8 mouse cellular contexts compared by ENCODE assay signal in genomic region chr3:94837959-94838496, GRCm38 (mm10). TPM values are rescaled to one million over a fixed set of nuclear protein-coding genes. Genes with fewer than 3 reads are reported as not detected.
DNase-seq lines count a peak whose midpoint lies in the region; ATAC-seq and TF ChIP-seq lines count a peak whose summit lies in the region.

No protein-coding gene starts in this region.

- peaks cover 10% of the 10 kb centered on the region for H3K36me3 ChIP-seq in G1E (replicated peaks)
- no peaks in the 10 kb centered on the region for H3K36me3 ChIP-seq in forebrain, postnatal 0 days (ENCODE audit: insufficient read depth)
- H3K36me3 ChIP-seq in lung, embryonic 14.5 days (ENCODE audit: insufficient read depth), result no peaks in the 10 kb centered on the region

- H3K4me2 ChIP-seq in forebrain, postnatal 0 days (ENCODE audit: low read depth), result peak overlapping the region; percentile 80
- H3K4me2 ChIP-seq in lung, embryonic 14.5 days, result peak overlapping the region; percentile 73

- H3K27me3 ChIP-seq in G1E (ENCODE audit: insufficient read depth, low read length), result no peaks in the 10 kb centered on the region; the same call in 1 of the 2 replicates
- no peaks in the 10 kb centered on the region for H3K27me3 ChIP-seq in forebrain, postnatal 0 days (ENCODE audit: insufficient read depth, low read length)
- H3K27me3 ChIP-seq in lung, embryonic 14.5 days (ENCODE audit: insufficient read depth, low read length), result no peaks in the 10 kb centered on the region

- no peak for ATAC-seq in G1E (ENCODE audit: extremely low read depth, insufficient number of reproducible peaks, low FRiP score, poor library complexity, severe bottlenecking)
- ATAC-seq in forebrain, postnatal 0 days, result peak; percentile 77
- peak; percentile 79 for ATAC-seq in lung, embryonic 14.5 days (ENCODE audit: insufficient read depth)
- peak; percentile 32; the same call in 1 of the 2 replicates for ATAC-seq in neutrophil, adult 5-6 weeks (ENCODE audit: extremely low read depth, insufficient number of reproducible peaks, low FRiP score, poor library complexity, severe bottlenecking)

- 7% methylated on average over 24 of the region's 62 CpGs for WGBS in forebrain, postnatal 0 days
- WGBS in lung, embryonic 14.5 days, result under 1% methylated on average over 28 of the region's 62 CpGs

- H3K9me3 ChIP-seq in G1E (replicated peaks), result no peaks in the 10 kb centered on the region
- 0 out of 2 replicates have a peak, but pooled peaks cover 3% of the 10 kb centered on the region for H3K9me3 ChIP-seq in forebrain, postnatal 0 days (ENCODE audit: low read length)
- no peaks in the 10 kb centered on the region for H3K9me3 ChIP-seq in lung, embryonic 14.5 days (ENCODE audit: low read depth, low read length)

- no peak for TF ChIP-seq CTCF in G1E (IDR thresholded peaks at IDR 0.05; ENCODE audit: low read depth, low read length)
- no peak for TF ChIP-seq CTCF in forebrain, postnatal 0 days (IDR thresholded peaks at IDR 0.05; ENCODE audit: low read depth)
- no peak for TF ChIP-seq CTCF in lung, embryonic 14.5 days (IDR thresholded peaks at IDR 0.05; ENCODE audit: low read depth)

- peak overlapping the region; percentile 100 for H3K27ac ChIP-seq in forebrain, postnatal 0 days (ENCODE audit: low read depth, low read length)
- peak overlapping the region; percentile 99 for H3K27ac ChIP-seq in lung, embryonic 14.5 days (ENCODE audit: low read depth)

- peak; percentile 81 for DNase-seq in G1E (ENCODE audit: low spot score)
- DNase-seq in cerebellum, adult 11-12 months, result peak; percentile 94
- peak; percentile 89 for DNase-seq in forebrain, postnatal 0 days
- DNase-seq in heart, postnatal 4 days, result peak; percentile 83
- DNase-seq in layer of hippocampus, adult 8-10 months (ENCODE audit: low spot score in 2 of 2), result peak; percentile 87 to 88
- DNase-seq in lung, embryonic 14.5 days, result peak; percentile 88
- peak; percentile 84 for DNase-seq in testis, postnatal 14 days (ENCODE audit: low spot score)

- H3K9ac ChIP-seq in forebrain, postnatal 0 days, result peak overlapping the region; percentile 99
- peak overlapping the region; percentile 90 for H3K9ac ChIP-seq in lung, embryonic 14.5 days

- H3K4me3 ChIP-seq in G1E (ENCODE audit: low read depth, low read length), result peak overlapping the region; percentile 79
- peak overlapping the region; percentile 86 for H3K4me3 ChIP-seq in forebrain, postnatal 0 days (ENCODE audit: low read depth, low read length)
- peak overlapping the region; percentile 73 for H3K4me3 ChIP-seq in lung, embryonic 14.5 days (ENCODE audit: low read depth, low read length)

- H3K4me1 ChIP-seq in G1E (ENCODE audit: insufficient read depth, low read depth, low read length), result peaks cover 36% of the 10 kb centered on the region
- H3K4me1 ChIP-seq in forebrain, postnatal 0 days (ENCODE audit: insufficient read depth), result no peaks in the 10 kb centered on the region
- H3K4me1 ChIP-seq in lung, embryonic 14.5 days (ENCODE audit: insufficient read depth), result peaks cover 9% of the 10 kb centered on the region; the same call in 1 of the 2 replicates

RNA-seq across cellular contexts. Expression of gene Pogz, which starts 0.7 kb away (rescaled TPM):
- total RNA-seq in G1E (2014; fragmentation: Nextera tagmentation), result 113 and 138 TPM in 2 replicates
- 19.6 and 19.8 TPM in 2 replicates for total RNA-seq in G1E (2017)
- polyA plus RNA-seq in G1E (2012), result 124 and 147 TPM in 2 replicates
- total RNA-seq in forebrain, postnatal 0 days (2014; rRNA removed), result 36.2 and 48.2 TPM in 2 replicates
- polyA plus RNA-seq in forebrain, postnatal 0 days (2015; fragmentation: Nextera tagmentation; extraction: Ambion mirVana), result 11.2 and 14.0 TPM in 2 replicates
- 10 to 100 TPM; 35.1 to 38.6 TPM for total RNA-seq in heart, postnatal 4 days (2021)
- 10 to 100 TPM; 52.0 to 71.5 (median 61.4) TPM for total RNA-seq in layer of hippocampus, adult 8-10 months (2022)
- 21.3 and 22.1 TPM in 2 replicates for polyA plus RNA-seq in lung, embryonic 14.5 days (2014; fragmentation: Nextera tagmentation; extraction: Ambion mirVana)
- total RNA-seq in neutrophil, adult 5-6 weeks (2017), result 32.0 and 35.3 TPM in 2 replicates

RNA-seq across cellular contexts. Expression of gene Psmb4, which starts 48.7 kb away (rescaled TPM):
- total RNA-seq in G1E (2014; fragmentation: Nextera tagmentation) (185 and 255 TPM in 2 replicates), G1E (2017) (408 and 449 TPM in 2 replicates)
- 273 and 326 TPM in 2 replicates for polyA plus RNA-seq in G1E (2012)
- 341 and 498 TPM in 2 replicates for total RNA-seq in forebrain, postnatal 0 days (2014; rRNA removed)
- polyA plus RNA-seq in forebrain, postnatal 0 days (2015; fragmentation: Nextera tagmentation; extraction: Ambion mirVana), result 367 and 417 TPM in 2 replicates
- 100 to 1,000 TPM; 297 to 299 TPM for total RNA-seq in heart, postnatal 4 days (2021)
- total RNA-seq in layer of hippocampus, adult 8-10 months (2022), result 100 to 1,000 TPM; 219 to 262 (median 240) TPM
- polyA plus RNA-seq in lung, embryonic 14.5 days (2014; fragmentation: Nextera tagmentation; extraction: Ambion mirVana), result 343 and 370 TPM in 2 replicates
- 98.0 and 111 TPM in 2 replicates for total RNA-seq in neutrophil, adult 5-6 weeks (2017)

RNA-seq across cellular contexts. Expression of gene Cgn, which starts 51.7 kb away (rescaled TPM):
- total RNA-seq in G1E (2014; fragmentation: Nextera tagmentation) (not detected in 2 replicates), G1E (2017) (0.11 and 0.12 TPM in 2 replicates)
- polyA plus RNA-seq in G1E (2012), result 0.01 TPM in 1 of 2 replicates, not detected in the other
- total RNA-seq in forebrain, postnatal 0 days (2014; rRNA removed), result 6.0 and 7.2 TPM in 2 replicates
- 3.3 and 6.0 TPM in 2 replicates for polyA plus RNA-seq in forebrain, postnatal 0 days (2015; fragmentation: Nextera tagmentation; extraction: Ambion mirVana)
- under 1 TPM; 0.52 to 0.79 TPM for total RNA-seq in heart, postnatal 4 days (2021)
- 1 to 10 TPM; 4.0 to 5.5 (median 4.7) TPM for total RNA-seq in layer of hippocampus, adult 8-10 months (2022)
- polyA plus RNA-seq in lung, embryonic 14.5 days (2014; fragmentation: Nextera tagmentation; extraction: Ambion mirVana), result 18.3 and 19.5 TPM in 2 replicates
- total RNA-seq in neutrophil, adult 5-6 weeks (2017), result not detected in 2 replicates
